Mouse (Mus musculus): ENCODE results near the gene Trmt10c.
"Not testable (repeated sequence)": the region's sequence is repeated elsewhere in the genome, so short reads cannot be mapped to it uniquely, and the experiment has no call there.

GRCm38 (mm10) chr16:56073150-56073549, 35.5 kb upstream of the Trmt10c start:
- TF ChIP-seq POLR2A (IDR thresholded peaks at IDR 0.05; ENCODE audit: control insufficient read depth, extremely low read depth, insufficient read depth, low read length, poor library complexity); CTCF (IDR thresholded peaks at IDR 0.05; ENCODE audit: borderline replicate concordance, control insufficient read depth, extremely low read depth, insufficient read depth, low read length, poor library complexity): not testable (repeated sequence)
